In genomic region chr12:77130526-77130925, GRCm38 (mm10) we compare ENCODE assay signal across 12 mouse cellular contexts.
A peak's percentile ranks its signal among the peaks of the same experiment; 100 is the strongest.
DNase-seq lines count a peak whose midpoint lies in the region; ATAC-seq and TF ChIP-seq lines count a peak whose summit lies in the region.
"Had no signal": no experiment of that assay in that cellular context is flagged by ENCODE, and none has a peak within 500 bp of the region (broad histone marks: within the 10 kb centered on the region; RNA-seq: fewer than 3 reads in every experiment).

No protein-coding gene starts in this region.

- no peaks in the 10 kb centered on the region; the same call in 1 of the 2 replicates for H3K27me3 ChIP-seq in intestine, postnatal 0 days (replicated peaks; ENCODE audit: control insufficient read depth, insufficient read depth, low read length)
- no peaks in the 10 kb centered on the region for H3K27me3 ChIP-seq in kidney, embryonic 15.5 days
- H3K27me3 ChIP-seq: midbrain, embryonic 12.5 days had no signal

- no peaks in the 10 kb centered on the region for H3K9me3 ChIP-seq in intestine, postnatal 0 days (ENCODE audit: control insufficient read depth)
- no peaks in the 10 kb centered on the region for H3K9me3 ChIP-seq in kidney, embryonic 15.5 days (replicated peaks)
- H3K9me3 ChIP-seq: midbrain, embryonic 12.5 days had no signal

- no peak overlapping the region for H3K27ac ChIP-seq in intestine, postnatal 0 days (ENCODE audit: low read depth, low read length)
- H3K27ac ChIP-seq in kidney, embryonic 15.5 days = no peak overlapping the region
- H3K27ac ChIP-seq: midbrain, embryonic 12.5 days had no signal

- DNase-seq in right cerebral cortex, adult 18-20 months = peak; percentile 29
- DNase-seq in right cerebral cortex, postnatal 4 days = no peak
- DNase-seq in adrenal gland, adult 18-20 months (ENCODE audit: low spot score in 2 of 2) = no peak
- DNase-seq: adrenal gland, postnatal 36 days; heart, postnatal 14 days had no signal

- no peak overlapping the region for H3K4me3 ChIP-seq in intestine, postnatal 0 days (ENCODE audit: low read depth, low read length)
- H3K4me3 ChIP-seq in kidney, embryonic 15.5 days (replicated peaks) = no peak overlapping the region
- H3K4me3 ChIP-seq: midbrain, embryonic 12.5 days had no signal

- no peak for TF ChIP-seq CTCF in intestine, postnatal 0 days (IDR thresholded peaks at IDR 0.05; ENCODE audit: low read depth)

- H3K9ac ChIP-seq in intestine, postnatal 0 days (ENCODE audit: low read depth, low read length) = no peak overlapping the region
- no peak overlapping the region for H3K9ac ChIP-seq in kidney, embryonic 15.5 days
- H3K9ac ChIP-seq: midbrain, embryonic 12.5 days had no signal

- WGBS in intestine, postnatal 0 days = 58% methylated on average over 6 of the region's 6 CpGs
- 69% methylated on average over 6 of the region's 6 CpGs for WGBS in kidney, embryonic 15.5 days

- H3K36me3 ChIP-seq in intestine, postnatal 0 days (ENCODE audit: control insufficient read depth, insufficient read depth) = no peaks in the 10 kb centered on the region
- no peaks in the 10 kb centered on the region for H3K36me3 ChIP-seq in kidney, embryonic 15.5 days
- H3K36me3 ChIP-seq: midbrain, embryonic 12.5 days had no signal

- ATAC-seq in CD4-positive, CD25-positive, alpha-beta regulatory T cell, adult 4 months = peak; percentile 84
- ATAC-seq in granulocyte monocyte progenitor cell, adult 5-6 weeks (replicated peaks; ENCODE audit: poor library complexity, severe bottlenecking) = peak; percentile 73
- ATAC-seq in monocyte, adult 5-6 weeks (replicated peaks; ENCODE audit: insufficient number of reproducible peaks, low FRiP score, low TSS enrichment, poor library complexity, severe bottlenecking) = peak; percentile 41; the same call in 1 of the 2 replicates
- ATAC-seq in intestine, postnatal 0 days = no peak
- no peak for ATAC-seq in kidney, embryonic 15.5 days (replicated peaks; ENCODE audit: low FRiP score)

- H3K4me2 ChIP-seq in intestine, postnatal 0 days (replicated peaks; ENCODE audit: low read depth) = no peak overlapping the region
- no peak overlapping the region for H3K4me2 ChIP-seq in kidney, embryonic 15.5 days
- H3K4me2 ChIP-seq: liver, embryonic 11.5 days; midbrain, embryonic 12.5 days had no signal

- no peaks in the 10 kb centered on the region for H3K4me1 ChIP-seq in intestine, postnatal 0 days (replicated peaks; ENCODE audit: control insufficient read depth, insufficient read depth, low read length)
- peaks cover 4% of the 10 kb centered on the region; the same call in 1 of the 2 replicates for H3K4me1 ChIP-seq in kidney, embryonic 15.5 days
- H3K4me1 ChIP-seq: midbrain, embryonic 12.5 days had no signal

Comparison
In these comparisons a context has a peak if more than half of its experiments do, and no peak if none do; other contexts are left out.
1. ATAC-seq: peak in CD4-positive, CD25-positive, alpha-beta regulatory T cell, adult 4 months (single experiment), granulocyte monocyte progenitor cell, adult 5-6 weeks (single experiment) and monocyte, adult 5-6 weeks (single experiment); none in intestine, postnatal 0 days (single experiment) and kidney, embryonic 15.5 days (single experiment).